Mouse (Mus musculus): Measurements from ENCODE around the gene Col20a1. TPM values are rescaled to one million over a fixed set of nuclear protein-coding genes. Genes with fewer than 3 reads are reported as not detected.

The Col20a1 gene
- total RNA-seq, 2 experiments from 2014 or later = 1.0 to 1.2 TPM

DNA sequence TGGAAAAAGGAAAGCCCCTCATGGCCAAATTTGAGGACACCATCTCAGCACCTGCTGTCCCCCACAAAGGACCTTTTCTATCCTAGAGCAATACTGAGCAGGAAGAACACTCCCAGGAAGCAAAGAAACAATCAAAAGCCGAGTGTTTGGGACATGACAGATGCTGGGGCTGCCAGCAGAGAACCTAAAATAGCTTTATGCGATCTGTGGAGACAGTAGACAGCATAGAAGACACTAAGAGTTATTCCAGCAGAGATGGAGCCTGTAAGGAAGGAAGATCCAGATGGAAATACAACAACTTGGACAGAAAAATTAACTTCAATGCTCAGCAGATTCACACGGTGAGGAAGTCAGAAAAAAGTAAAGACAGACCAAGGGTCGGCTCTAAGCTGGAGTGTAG lies 79.5 kb downstream of the Col20a1 start:
- DNase-seq (ENCODE audit: low spot score in 2 of 2) = no peak

Other genes with a start within 250 kb of the Col20a1 start
- under 1 TPM in 1 of 2 experiments, not detected in 1; 0.14 TPM for gene Bhlhe23, start 209.6 kb upstream of the Col20a1 start, total RNA-seq (2021)
- 10 to 100 TPM; 61.8 to 64.6 TPM for gene Ythdf1, start 65.6 kb upstream of the Col20a1 start, total RNA-seq (2021)
- gene Birc7, start 57.5 kb upstream of the Col20a1 start, total RNA-seq (2021) = not detected
- 10 to 100 TPM; 44.2 to 57.0 TPM for gene Nkain4, start 31.8 kb upstream of the Col20a1 start, total RNA-seq (2021)
- gene Arfgap1, start 19.3 kb upstream of the Col20a1 start, total RNA-seq (2021) = 100 to 1,000 TPM; 114 to 118 TPM
- gene Chrna4, start 57.0 kb downstream of the Col20a1 start, total RNA-seq (2021) = 10 to 100 TPM; 32.4 to 33.7 TPM
- gene Kcnq2, start 148.8 kb downstream of the Col20a1 start, total RNA-seq (2021) = 100 to 1,000 TPM; 213 to 234 TPM
- gene Eef1a2, start 170.5 kb downstream of the Col20a1 start, total RNA-seq (2021) = 100 to 1,000 TPM; 674 to 713 TPM
- 100 to 1,000 TPM; 135 to 146 TPM for gene Ppdpf, start 200.7 kb downstream of the Col20a1 start, total RNA-seq (2021)
- gene Ptk6, start 216.3 kb downstream of the Col20a1 start, total RNA-seq (2021) = not detected
- under 1 TPM in 1 of 2 experiments, not detected in 1; 0.25 TPM for gene Srms, start 226.7 kb downstream of the Col20a1 start, total RNA-seq (2021)
- not detected for gene Fndc11, start 233.5 kb downstream of the Col20a1 start, total RNA-seq (2021)

Data from layer of hippocampus, postnatal 10 days (tissue).